Mouse (Mus musculus) bone marrow, adult 2 months (tissue): ENCODE data around the gene Olfr352.

ENCODE experiments used
- CTCF ChIP-seq: fragments of 200-500 bp; IDR thresholded peaks from 2 replicates; pipeline ENCODE4 v1.5.1; 2011; ENCODE audit warnings: low read length, control low read depth; ENCODE audit not compliant: control insufficient read depth, insufficient read depth
- POLR2A ChIP-seq: fragments of 200-500 bp; IDR thresholded peaks from 2 replicates; pipeline ENCODE4 v1.6.1; 2011; ENCODE audit warnings: low read depth, mild to moderate bottlenecking, control low read depth, low read length, borderline replicate concordance; ENCODE audit not compliant: control insufficient read depth

DNA sequence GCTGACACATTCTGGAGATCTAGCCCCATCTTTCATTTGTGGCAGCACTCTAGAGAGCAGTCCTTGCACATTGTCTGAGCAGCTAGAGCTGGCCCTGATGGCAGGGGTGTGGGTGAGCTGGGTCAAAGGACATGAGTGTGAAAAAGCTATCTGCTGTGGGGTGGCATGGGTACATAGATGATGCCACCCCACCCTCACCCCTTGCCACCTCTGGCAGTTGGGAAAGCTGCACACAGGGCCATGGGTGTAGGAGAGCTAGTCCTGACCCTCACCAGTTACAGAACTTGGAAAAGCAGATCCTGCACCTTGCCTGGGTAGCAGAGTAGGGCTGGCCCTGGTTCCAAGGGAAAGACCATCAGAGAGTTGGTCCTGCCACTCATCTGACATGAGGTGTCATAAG, 28.9 kb downstream of the Olfr352 start:
- TF ChIP-seq CTCF = no peak
- no peak for TF ChIP-seq POLR2A
